Mouse (Mus musculus) megakaryocyte-erythroid progenitor cell, adult 5-6 weeks (primary cell): ENCODE results near the gene Cxcr6. TPM values are rescaled to one million over a fixed set of nuclear protein-coding genes. Genes with fewer than 3 reads are reported as not detected.

Experiments
- ATAC-seq: replicated peaks from 2 replicates; pipeline ENCODE4 v1.8.0; 2016; ENCODE audit warnings: mild to moderate bottlenecking, inconsistent platforms; ENCODE audit not compliant: severe bottlenecking, poor library complexity, low FRiP score, low TSS enrichment
- total RNA-seq, 2 experiments: library from RNA; stranded (forward) in 1 of 2; stranded (reverse) in 1 of 2; fragments of 200-1000, 215-1000 nt in 1 of 2; fragments of >200 nt in 1 of 2; fragmentation: Nextera tagmentation in 1 of 2; gene quantifications; 2 replicates each; pipeline ENCODE4 v1.2.3; 2014 to 2017

Gene Cxcr6
- total RNA-seq (2014; fragmentation: Nextera tagmentation) (1.1 and 1.4 TPM in 2 replicates), total RNA-seq (2017) (0.70 TPM in 1 of 2 replicates, not detected in the other)

DNA sequence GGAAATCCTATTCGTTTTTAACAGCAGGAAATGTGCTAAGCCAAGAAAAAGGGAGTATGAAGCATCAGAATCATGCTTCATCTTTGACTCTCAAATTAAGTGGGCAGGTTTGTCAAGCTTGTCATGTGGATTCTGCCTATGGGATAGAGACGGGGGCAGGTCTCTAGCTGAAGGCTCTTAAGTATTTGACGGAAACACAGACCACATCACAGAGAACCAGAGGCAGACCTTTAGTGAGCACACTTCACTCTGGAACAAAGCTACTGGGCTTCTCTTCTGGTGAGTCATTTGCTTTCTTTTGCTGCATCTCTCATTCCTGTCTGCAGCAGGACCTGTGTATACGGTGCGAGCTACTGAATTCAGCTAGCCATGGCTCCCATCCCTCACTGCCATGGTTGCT lies at the start of gene Cxcr6:
Cxcr6 (plus strand) TSS at position 209 of the 400 bp plus-strand sequence.
- ATAC-seq = no peak

GRCm38 (mm10) chr9:123756752-123757151 lies 49.5 kb upstream of the Cxcr6 start:
- no peak for ATAC-seq

DNA sequence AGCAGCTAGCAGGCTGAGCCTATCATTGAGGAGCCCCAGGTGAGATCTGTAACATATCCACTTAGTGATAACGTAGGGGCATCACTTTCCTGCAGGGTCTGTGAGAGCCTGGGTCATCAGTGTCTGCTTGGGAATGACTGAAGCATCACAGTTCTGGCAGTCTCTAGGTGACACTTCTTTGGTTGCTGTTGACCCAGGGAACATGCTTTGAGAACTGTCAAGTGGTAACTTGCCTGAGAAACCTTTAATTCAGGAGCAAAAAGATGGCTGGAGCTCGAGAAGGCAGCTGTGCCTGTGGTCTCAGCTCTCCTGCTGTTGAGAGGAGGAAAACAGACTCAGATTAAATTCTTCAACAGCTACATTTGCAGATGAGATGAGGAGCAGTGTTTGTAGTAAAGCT lies 48.9 kb upstream of the Cxcr6 start:
- ATAC-seq = no peak

DNA sequence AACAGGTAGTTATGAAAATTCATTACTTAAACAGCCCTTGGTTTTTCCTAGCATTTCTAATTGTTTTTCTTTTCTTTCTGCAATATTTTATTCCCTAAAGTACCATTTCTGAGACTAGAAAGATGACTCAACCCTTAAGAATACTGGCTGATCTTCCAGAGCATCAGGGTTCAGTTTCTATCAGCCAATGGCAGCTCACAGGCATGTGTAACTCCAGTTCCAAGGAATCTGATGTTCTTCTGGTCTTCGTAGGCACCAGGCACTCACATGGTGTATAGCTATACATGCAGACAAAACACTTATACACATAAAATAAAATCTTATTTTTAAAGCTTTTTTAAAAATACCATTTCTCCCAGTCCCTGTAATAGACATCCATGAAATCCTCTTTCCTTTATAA lies 48.1 kb upstream of the Cxcr6 start:
- ATAC-seq = no peak

DNA sequence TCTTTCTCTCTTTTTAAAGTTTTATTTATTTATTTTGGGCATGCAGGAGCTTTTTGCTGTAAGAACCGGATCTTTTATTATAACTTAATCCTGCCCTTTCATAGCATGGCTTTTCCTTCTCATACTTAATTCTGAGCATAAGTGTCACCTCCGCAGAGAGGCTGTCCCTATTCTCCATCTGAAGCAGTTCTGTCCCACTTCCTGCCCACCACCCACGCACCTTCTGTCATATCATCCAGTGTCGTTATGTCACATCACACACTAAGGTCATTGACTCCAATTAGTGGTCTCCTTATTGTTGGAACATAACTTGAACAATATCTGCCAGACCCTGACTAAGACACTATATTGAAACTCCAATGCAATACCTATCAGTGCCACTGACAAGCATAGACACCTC lies 47.6 kb upstream of the Cxcr6 start:
- ATAC-seq = no peak

- no peak for ATAC-seq
These were observed 45.5 kb upstream of the Cxcr6 start for GRCm38 (mm10) chr9:123760806-123761205.

- ATAC-seq = no peak
These were observed 43.4 kb upstream of the Cxcr6 start for GRCm38 (mm10) chr9:123762886-123763285.

DNA sequence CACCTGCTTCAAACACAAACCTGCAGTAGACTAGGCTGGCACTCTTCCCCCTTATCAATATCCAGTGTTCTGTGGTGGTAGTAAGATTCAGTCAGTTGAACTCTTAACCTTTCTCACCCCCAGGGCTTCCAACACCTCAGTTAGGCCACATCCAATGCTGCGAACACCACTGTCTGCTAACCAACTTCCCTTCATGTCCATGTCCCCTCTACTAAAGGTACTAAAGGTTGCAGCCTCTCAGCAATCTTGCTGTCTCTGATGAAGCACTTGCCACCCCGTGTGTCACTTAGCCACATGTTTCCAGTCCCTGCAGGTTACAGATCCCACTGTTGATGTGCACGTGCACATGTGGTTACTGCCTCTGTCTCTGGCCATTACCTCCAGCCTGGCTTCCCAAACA lies 42.5 kb upstream of the Cxcr6 start:
- ATAC-seq = no peak

- no peak for ATAC-seq
These were observed 39.3 kb upstream of the Cxcr6 start for GRCm38 (mm10) chr9:123766996-123767395.

GRCm38 (mm10) chr9:123768443-123768842 lies 37.8 kb upstream of the Cxcr6 start:
- no peak for ATAC-seq

- no peak for ATAC-seq
These were observed 36.7 kb upstream of the Cxcr6 start for GRCm38 (mm10) chr9:123769532-123769931.

- 0 out of 2 replicates have a peak, but pooled peaks have one; percentile 52 for ATAC-seq
These were observed 33.0 kb upstream of the Cxcr6 start for GRCm38 (mm10) chr9:123773299-123773698.

GRCm38 (mm10) chr9:123788855-123789529 lies 17.3 kb upstream of the Cxcr6 start:
- ATAC-seq = no peak

DNA sequence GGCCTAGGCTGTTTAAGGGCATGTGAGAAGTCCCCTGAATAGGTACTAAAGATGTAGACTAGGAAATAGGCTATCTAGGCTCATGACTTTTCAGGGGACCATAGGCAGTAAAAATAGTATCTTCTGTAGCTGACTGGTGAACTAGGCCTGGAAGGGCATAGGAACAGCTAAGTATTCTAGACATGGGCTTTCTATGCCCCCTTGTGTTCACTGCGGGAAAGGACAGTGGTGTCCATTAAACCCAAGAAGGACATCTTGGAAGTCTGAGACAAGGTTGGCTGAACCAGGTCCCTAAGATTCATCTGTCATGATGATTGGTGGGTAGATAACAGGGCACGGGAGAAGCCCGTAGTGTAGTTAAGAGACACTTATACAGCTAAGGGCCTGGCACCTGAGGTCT lies 10.1 kb upstream of the Cxcr6 start:
- peak; percentile 86 for ATAC-seq

GRCm38 (mm10) chr9:123801527-123801926 lies 4.7 kb upstream of the Cxcr6 start:
- no peak for ATAC-seq

DNA sequence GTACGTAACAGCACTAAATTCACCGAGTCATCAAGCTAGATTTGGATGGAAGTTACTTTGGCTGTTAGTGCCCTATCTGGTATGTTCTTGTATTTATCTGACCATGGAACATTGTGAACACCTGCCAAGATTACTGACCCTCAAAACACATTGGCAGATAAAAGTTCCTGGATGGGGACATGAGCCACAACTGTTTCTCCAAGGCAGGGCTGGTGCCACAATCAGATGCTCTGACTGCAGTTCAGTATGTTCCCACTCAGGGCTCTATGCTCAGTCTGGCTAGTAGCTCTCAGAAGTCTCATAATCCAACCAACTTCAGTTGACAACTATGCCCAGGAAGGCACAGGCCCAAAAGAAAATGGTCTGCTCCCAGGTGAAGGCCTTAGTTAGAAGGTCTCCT lies 3.9 kb upstream of the Cxcr6 start:
- ATAC-seq = 0 out of 2 replicates have a peak, but pooled peaks have one; percentile 34

- ATAC-seq = no peak
These were observed 3.4 kb upstream of the Cxcr6 start for GRCm38 (mm10) chr9:123802896-123803295.

- ATAC-seq = no peak
These were observed 1.0 kb upstream of the Cxcr6 start for GRCm38 (mm10) chr9:123805241-123805640.

GRCm38 (mm10) chr9:123808583-123808982 lies 2.3 kb downstream of the Cxcr6 start:
- no peak for ATAC-seq

DNA sequence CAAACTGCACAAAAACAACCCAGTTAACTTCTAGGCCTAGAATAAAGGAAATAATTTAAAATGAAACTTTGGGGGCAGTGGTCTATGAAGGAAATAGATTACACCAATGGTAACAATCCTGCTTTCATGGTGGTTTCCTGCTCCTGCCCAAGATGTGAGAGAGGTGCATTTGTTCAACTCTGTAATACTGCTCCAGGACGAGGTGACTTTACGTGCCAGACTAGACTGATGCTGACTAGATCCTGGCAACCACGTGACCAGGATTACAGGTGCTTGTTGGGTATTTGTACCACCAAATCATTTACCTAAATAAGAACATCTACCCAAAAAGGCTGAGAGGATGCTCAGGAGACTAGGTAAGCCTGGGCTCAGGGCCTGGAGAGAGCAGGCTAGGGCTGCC lies 5.6 kb downstream of the Cxcr6 start:
- no peak for ATAC-seq

GRCm38 (mm10) chr9:123814326-123814725 lies 8.1 kb downstream of the Cxcr6 start:
- ATAC-seq = no peak

DNA sequence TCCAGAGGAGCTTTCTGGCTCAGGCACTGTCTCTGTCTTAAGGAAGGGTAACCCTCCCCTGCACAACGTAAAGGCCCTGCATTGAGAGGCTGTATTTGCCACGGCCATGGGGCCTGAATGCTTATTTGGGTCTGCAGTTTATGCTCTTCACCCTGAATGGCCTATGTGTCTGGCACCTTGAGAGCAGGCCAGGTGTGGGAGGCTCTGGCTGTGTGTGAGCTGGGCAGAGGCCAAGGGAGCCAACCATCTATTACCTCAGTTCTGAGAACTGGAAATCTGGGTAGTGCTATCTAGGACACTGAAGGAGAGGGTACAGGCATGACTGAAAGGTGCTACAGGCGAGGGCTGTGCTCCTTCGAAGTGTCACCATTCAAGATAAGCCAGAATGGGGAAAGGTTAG lies 8.5 kb downstream of the Cxcr6 start:
- no peak for ATAC-seq
